Mouse (Mus musculus) ZHBTc4 (cell line): ENCODE data around the gene Ret.

Experiments used
- DNase-seq: peaks from one replicate; pipeline ENCODE4 v3.0.0-alpha.2; 2011; ENCODE audit warnings: low read depth, low spot score

The Ret gene

DNA sequence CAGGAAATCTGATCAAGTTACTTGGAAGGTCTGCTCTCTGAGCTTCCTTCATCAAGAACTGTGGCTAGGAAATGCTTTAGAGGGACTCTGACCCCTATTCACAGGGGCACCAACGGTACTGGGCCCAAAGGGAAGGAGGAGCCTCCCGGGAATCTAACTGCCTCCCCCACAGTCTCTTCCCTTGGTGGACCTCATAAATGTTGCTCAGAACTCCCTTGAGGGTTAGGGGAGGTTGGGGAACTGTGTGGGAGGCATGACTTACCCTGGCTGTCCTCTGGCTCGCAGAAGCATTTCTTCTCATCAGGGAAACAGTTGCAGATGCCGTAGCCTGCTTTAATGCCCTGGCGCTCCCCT is 23.6 kb downstream of the Ret start:
- DNase-seq: no peak

GRCm38 (mm10) chr6:118173251-118173974 is 24.1 kb downstream of the Ret start:
- DNase-seq: no peak

DNA sequence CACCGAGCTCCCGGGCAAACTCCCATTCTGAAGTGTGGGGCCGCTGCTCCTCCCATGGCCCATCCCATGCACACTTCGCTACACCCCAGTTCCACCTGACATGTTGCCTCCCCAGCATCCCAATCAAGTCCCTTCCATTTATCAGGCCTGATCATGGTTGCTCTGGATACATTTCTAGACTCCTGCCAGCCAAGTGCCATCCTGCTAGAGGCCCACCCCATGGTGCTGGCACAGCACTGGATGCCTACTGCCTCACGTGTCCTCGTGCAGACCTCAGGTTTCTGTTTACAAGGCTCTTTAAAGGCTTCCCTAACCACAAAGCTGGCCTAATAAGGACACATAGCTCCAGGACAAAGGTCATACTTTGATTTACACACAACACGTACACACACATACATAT is 26.1 kb downstream of the Ret start:
- no peak for DNase-seq

DNA sequence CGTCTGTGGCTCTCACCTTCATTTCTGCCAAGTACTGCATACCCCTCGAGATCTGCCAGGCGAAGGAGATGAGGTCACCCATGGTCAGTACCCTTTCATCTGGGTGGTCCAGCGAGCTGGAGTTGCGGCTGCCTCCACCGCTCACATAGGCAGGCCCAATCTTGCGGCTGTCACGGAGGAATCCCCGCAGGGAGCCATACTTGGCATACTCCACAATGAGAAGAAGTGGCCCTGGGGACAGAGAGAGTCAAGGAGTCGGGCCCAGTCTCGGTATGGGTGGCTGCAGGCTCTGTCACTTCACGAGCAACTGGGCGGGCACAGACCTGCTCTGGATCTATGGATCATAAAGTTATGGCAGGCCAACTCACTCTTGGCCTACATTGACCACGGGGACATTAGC is 29.4 kb downstream of the Ret start:
- DNase-seq: no peak

- no peak for DNase-seq
Measured at GRCm38 (mm10) chr6:118167013-118167412, 30.5 kb downstream of the Ret start.

- no peak for DNase-seq
Measured at GRCm38 (mm10) chr6:118165516-118165915, 32.0 kb downstream of the Ret start.

DNA sequence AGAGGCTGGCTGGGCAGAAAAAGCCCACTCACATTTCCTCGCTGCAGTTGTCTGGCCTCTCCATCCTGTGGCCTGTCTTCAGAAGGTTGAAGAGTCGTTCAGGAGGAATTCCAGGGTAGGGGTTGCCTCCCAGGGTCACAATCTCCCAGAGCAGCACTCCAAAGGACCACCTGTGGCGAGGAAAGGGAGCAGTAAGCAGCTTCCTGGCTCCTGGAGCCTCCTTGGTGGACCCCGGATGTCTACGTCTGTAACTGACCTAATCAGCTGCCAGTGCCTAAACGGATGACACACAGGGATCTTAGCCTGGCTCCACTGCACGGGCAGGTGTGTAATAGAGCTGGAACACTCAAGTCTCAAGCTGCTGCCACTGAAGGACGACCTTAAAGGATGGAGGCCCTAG is 32.8 kb downstream of the Ret start:
- DNase-seq: no peak

GRCm38 (mm10) chr6:118163086-118163485 is 34.4 kb downstream of the Ret start:
- DNase-seq: no peak

DNA sequence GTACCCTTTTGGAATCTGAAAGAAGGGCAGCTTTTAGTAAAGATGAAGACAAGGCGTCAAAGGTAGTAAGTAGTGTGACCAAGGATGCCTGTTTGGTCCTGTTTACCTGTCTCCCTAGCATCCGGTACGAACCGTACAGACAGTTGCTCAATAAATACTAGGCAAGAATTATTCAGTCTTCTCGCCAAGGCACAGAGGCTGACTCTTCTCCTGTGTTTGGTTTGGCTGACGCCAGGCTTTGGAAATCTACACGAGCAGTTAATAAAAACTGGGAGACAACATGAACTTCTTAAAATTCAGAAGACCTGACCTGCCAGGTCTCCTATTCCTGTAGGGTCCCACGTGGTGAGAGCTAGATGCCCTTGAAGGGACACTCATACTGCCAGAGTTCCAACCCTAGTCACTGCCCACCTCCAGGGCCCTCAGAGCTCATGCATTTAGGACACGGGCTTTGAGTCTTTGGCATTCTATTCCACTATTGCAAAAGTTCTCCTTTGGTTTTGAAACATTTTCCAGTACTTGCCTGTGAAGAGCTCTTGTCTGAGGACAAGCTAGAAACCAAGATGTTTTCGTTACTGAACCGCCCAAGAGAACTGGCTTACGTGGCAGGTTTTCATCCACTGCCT is 34.9 kb downstream of the Ret start:
- no peak for DNase-seq

DNA sequence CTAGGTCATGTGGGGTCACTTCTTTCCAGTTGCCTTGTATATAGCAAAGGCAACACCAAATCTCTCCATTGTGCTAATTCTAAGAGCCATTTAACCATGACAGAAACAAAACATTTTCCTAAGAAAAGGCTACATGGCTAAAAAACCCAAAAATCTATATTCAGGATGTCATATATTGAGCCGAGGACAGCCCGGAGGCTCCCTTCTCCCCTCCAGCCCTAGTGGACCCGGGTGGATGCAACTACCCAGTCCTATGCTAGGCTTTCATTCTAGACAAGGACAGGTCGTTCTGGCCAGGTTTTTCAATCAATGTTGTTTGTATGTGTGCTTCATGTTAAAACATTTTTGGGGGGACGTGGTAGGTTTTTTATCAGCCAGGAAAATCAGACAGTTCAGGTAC is 44.4 kb downstream of the Ret start:
- DNase-seq: no peak

DNA sequence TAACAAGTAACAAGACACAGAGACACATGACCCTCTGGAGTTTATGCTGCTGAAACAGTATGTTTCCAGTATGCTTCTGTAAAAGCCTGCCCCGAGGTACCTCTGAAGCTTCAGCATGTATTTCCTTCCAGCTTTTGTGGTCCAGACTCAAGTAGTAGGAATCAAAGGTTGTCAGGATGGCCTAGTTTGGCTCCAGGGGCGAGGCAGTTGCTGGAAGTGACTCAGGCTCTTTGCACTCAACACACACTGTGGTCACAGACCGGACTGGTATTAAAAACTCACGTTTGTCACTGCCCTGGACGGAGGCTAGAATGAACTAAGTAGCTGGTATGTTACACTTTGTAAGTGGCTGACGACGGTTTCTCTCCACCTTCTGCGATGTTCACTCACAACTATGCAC is 46.5 kb downstream of the Ret start:
- DNase-seq: no peak

GRCm38 (mm10) chr6:118150538-118150937 is 47.0 kb downstream of the Ret start:
- no peak for DNase-seq

GRCm38 (mm10) chr6:118150128-118150527 is 47.4 kb downstream of the Ret start:
- no peak for DNase-seq

GRCm38 (mm10) chr6:118140961-118141360 is 56.6 kb downstream of the Ret start:
- DNase-seq: no peak

DNA sequence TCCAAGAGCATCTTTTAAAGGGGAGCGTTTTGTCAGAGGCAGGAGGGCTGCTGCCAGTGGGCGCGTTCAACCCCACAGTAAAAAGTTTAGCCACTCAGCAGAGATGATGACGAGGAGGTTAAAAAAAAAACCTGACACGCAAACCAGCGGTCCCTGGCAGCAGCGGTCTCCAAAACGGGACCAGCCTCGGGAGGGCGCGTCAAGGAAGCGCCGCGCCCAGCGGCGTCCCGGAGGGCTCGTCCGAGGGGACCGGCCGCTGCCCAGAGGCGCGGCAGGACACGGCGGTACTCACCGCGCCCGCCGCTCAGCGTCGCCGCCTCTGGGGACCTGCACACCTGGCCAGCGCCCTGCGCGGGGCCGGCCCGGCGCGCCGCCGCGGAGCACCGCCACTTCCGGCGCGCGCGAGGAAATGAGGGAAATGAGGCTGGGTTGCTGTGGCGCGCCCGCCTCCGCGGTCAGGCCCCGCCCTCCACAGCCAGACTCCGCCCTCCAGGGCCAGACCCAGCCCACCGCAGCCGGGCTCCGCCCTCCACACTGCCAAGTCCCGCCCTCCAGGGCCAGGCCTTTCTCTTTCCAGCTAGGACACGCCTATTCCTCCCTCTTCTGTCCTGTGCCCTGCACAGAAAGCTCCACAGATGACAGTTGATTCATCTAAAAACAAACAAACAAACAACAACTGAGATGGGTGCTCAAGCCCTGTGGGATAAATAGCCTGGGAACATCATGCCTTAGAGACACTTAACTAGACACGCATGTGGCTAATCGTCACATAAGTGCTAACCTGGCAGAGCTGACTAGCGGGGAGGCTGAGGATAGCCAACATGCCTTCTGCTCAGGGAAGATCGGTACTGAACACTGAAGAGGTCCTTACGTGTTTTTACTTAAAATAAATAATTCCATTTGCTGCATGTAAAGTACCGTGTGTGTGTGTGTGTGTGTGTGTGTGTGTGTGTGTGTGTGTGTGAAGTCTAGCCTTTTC is 58.5 kb downstream of the Ret start, which contains the start of gene Csgalnact2:
Csgalnact2 (minus strand) TSS at position 410 of the 979 bp plus-strand sequence.
- DNase-seq: peak; percentile 95

DNA sequence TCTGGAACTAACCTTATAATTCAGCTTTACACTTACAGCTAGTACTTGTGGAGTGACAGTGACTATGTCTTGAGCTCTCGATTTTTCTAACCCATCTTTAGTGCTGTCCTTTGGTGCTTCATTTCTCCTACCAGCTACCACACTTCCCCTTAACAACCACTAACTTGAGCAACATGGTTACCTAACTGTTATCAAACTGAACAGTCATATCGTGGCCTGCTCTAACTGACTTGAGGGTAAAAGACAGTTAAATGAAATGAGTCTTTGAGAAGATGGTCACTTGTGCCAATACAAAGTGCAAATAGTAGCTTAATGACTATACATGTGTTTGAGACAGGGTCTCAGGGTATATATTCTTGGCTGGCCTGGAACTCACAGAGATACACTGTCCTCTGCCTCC is 60.4 kb downstream of the Ret start:
- no peak for DNase-seq

DNA sequence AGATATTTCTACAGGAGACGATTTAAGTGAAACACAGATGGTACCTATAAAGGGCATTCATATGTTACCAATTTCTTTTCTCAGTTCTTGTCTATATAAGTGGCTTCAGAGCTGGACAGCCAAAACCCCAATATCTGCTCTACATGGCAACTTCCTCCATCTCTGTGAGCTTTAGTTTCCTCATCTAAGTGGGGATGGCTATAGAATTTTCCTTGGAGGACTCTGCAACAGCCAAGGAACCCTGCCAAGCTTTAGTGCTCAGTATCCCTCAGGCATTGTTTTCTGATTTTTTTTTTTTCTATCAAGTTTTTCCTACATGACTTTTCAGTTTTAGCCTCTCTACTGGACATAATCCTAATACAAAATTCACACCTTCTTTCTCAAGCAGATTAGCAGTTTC is 63.1 kb downstream of the Ret start:
- DNase-seq: no peak

- DNase-seq: no peak
Measured at GRCm38 (mm10) chr6:118130022-118130421, 67.5 kb downstream of the Ret start.

- DNase-seq: no peak
Measured at GRCm38 (mm10) chr6:118127827-118128487, 69.6 kb downstream of the Ret start.

- DNase-seq: no peak
Measured at GRCm38 (mm10) chr6:118127198-118127597, 70.3 kb downstream of the Ret start.

GRCm38 (mm10) chr6:118126577-118126976 is 70.9 kb downstream of the Ret start:
- DNase-seq: no peak

- no peak for DNase-seq
Measured at GRCm38 (mm10) chr6:118122767-118123166, 74.8 kb downstream of the Ret start.
